Mouse (Mus musculus) E14TG2a.4 (cell line): ENCODE data around the gene Cdc42ep1.

Source experiments
- H3K27me3 ChIP-seq: 2 replicates; pipeline ENCODE4 v1.6.1; 2014; ENCODE audit warnings: low read length, control low read depth; ENCODE audit not compliant: insufficient read depth
- H3K36me3 ChIP-seq: 2 replicates; pipeline ENCODE4 v1.6.1; 2014; ENCODE audit warnings: low read length, control low read depth; ENCODE audit not compliant: insufficient read depth
- H3K4me1 ChIP-seq: replicated peaks from 2 replicates; pipeline ENCODE4 v1.6.1; 2014; ENCODE audit warnings: low read depth, low read length, control low read depth
- H3K4me3 ChIP-seq: replicated peaks from 2 replicates; pipeline ENCODE4 v1.5.1; 2014; ENCODE audit warnings: mild to moderate bottlenecking, low read length
- H3K9me3 ChIP-seq: 2 replicates; pipeline ENCODE4 v1.6.1; 2014; ENCODE audit warnings: low read length, control low read depth
- CTCF ChIP-seq: conservative IDR thresholded peaks from 2 replicates; pipeline ENCODE4 v1.5.1; 2014; ENCODE audit warnings: low read length
- NANOG ChIP-seq: IDR thresholded peaks from 2 replicates; pipeline ENCODE4 v1.6.1; 2014; ENCODE audit warnings: borderline replicate concordance, low read length, mixed read lengths
- POU5F1 ChIP-seq: IDR thresholded peaks from 2 replicates; pipeline ENCODE4 v1.6.1; 2014; ENCODE audit warnings: low read length, borderline replicate concordance

Gene Cdc42ep1

GRCm38 (mm10) chr15:78850059-78850824, 7.8 kb downstream of the Cdc42ep1 start:
- Histone ChIP-seq H3K4me1 (peaks cover 68% of the 10 kb centered on the region), H3K36me3 (no peaks in the 10 kb centered on the region), H3K9me3 (no peaks in the 10 kb centered on the region), H3K27me3 (peaks cover 19% of the 10 kb centered on the region), H3K4me3 (0 out of 2 replicates have a peak overlapping the region, but pooled peaks have one; percentile 26)
- TF ChIP-seq CTCF (no peak), POU5F1 (no peak), NANOG (no peak)

DNA sequence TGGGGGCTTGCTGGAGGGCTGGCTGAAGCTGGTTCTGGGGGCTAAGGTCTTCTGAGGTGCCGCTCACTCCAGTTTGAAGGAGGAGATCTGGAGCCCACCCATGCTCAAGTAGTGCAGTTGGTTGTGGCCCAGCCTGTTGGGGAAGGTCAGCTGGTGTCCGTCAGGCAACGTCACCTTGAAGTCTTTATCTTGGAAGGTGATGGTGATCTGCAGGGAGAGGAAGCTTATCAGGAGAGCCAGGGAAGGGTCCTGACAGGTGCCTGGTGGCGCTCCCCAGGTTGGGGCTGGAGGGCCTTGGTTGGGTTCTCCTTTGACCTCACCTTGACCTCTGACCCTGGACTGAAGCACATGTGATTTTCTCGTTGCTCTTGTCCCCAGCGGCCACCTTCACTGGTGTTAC, 8.5 kb downstream of the Cdc42ep1 start:
- peaks cover 61% of the 10 kb centered on the region for H3K4me1 ChIP-seq
- H3K4me3 ChIP-seq: no peak overlapping the region
- H3K36me3 ChIP-seq: no peaks in the 10 kb centered on the region
- H3K27me3 ChIP-seq: peaks cover 12% of the 10 kb centered on the region; the same call in 1 of the 2 replicates
- no peak for TF ChIP-seq POU5F1
- TF ChIP-seq CTCF: no peak
- no peak for TF ChIP-seq NANOG
- H3K9me3 ChIP-seq: no peaks in the 10 kb centered on the region

DNA sequence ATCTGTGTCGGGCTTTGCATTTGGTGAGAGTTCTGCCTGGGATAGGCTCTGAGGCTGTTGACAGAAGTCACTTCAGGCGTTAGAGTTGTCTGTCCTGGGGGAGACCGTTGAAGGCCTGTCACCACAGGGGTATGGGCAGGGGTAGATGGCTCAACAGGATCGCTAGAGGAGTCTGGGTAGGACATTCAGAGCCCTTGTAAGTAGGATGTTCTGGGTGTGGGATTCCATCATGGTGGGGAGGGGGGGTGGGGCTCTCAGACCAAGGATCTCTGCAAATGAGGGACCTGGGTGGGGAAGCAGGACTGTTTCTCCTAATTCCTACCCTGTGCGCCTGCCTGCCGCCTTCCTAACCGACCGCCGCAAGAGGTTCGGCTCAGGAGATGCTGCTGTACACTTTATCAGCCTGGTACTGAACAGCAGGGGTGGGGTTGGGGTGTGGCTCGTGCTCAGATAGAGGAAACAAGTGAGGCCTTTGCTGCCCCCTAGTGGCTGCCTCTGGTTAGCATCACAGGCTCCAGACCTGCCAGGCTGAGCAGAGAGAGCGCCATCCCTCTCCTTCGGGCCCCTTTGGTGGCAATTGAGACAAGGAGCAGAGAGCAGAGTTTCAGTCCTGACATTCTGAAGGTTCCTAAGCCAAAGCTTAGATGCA, 9.2 kb downstream of the Cdc42ep1 start:
- H3K27me3 ChIP-seq: peaks cover 8% of the 10 kb centered on the region; the same call in 1 of the 2 replicates
- no peak overlapping the region for H3K4me3 ChIP-seq

DNA sequence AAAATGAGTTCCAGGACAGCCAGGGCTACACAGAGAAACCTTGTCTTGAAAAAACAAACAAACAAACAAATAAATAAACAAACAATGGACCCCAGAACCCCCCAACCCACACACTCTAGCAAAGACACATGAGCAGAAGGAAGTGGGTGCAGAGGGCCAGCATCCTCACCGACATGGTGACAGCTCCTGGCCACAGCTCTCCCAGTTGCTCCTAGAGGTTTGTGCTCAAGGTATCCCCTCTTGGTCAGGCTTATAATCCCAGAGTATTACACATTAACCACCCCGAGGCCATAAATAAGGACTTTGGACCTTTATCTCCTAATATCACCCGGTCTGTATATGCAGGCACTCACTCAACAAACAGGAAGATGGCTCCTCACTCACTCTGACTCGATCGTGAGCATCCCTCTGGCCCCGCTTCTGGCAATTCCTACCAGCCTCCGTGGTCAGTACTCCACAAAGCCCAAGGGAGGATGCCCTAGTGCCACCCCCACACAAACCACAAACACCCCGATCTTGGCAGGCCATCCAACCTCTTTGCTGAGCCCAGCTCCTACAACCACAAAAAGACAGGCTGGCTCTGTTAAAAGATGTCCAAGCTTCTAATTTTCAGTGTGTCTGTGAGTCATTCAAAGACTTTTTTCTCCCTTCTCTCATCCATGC, 13.0 kb downstream of the Cdc42ep1 start, which contains the start of gene Lgals2:
Gene Lgals2 (minus strand): TSS at position 227 of the 663 bp plus-strand sequence.
- TF ChIP-seq CTCF: no peak
- H3K27me3 ChIP-seq: peaks cover 4% of the 10 kb centered on the region
- no peaks in the 10 kb centered on the region for H3K36me3 ChIP-seq
- H3K4me3 ChIP-seq: no peak within 1 kb of the TSS
- peaks cover 18% of the 10 kb centered on the region for H3K4me1 ChIP-seq
- H3K9me3 ChIP-seq: no peaks in the 10 kb centered on the region

More for the DNA sequence above, 9.2 kb downstream of the Cdc42ep1 start:
- Histone ChIP-seq H3K4me1 (peaks cover 55% of the 10 kb centered on the region), H3K9me3 (no peaks in the 10 kb centered on the region), H3K36me3 (no peaks in the 10 kb centered on the region)
- TF ChIP-seq CTCF (peak; percentile 44), NANOG (no peak), POU5F1 (no peak)

DNA sequence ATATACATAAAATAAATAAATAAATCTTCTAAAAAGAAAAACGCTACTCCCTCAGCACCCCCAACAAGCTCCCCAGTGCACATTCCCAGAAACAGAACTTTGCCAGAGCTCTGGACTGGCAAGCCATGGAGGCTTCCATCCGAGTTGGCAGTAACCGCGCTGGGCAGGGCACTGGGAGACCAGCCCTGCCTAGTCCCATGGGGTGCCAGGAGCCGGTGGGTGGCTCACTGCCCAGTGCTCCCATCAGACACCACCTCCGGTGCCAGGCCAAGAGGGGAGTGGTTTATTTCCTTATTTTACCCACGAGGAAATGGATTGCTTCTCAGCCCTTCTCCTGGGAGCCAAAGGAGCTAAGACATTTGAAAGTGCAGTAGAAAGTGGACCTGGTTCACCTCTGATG, 14.6 kb downstream of the Cdc42ep1 start:
- no peaks in the 10 kb centered on the region for H3K9me3 ChIP-seq
- H3K36me3 ChIP-seq: no peaks in the 10 kb centered on the region
- H3K4me1 ChIP-seq: peaks cover 5% of the 10 kb centered on the region
- H3K4me3 ChIP-seq: no peak overlapping the region
- no peak for TF ChIP-seq CTCF
- no peak for TF ChIP-seq POU5F1
- no peak for TF ChIP-seq NANOG
- H3K27me3 ChIP-seq: peaks cover 14% of the 10 kb centered on the region

- Histone ChIP-seq H3K4me3 (no peak overlapping the region), H3K27me3 (peaks cover 19% of the 10 kb centered on the region), H3K9me3 (no peaks in the 10 kb centered on the region), H3K4me1 (peaks cover 20% of the 10 kb centered on the region), H3K36me3 (no peaks in the 10 kb centered on the region)
- no peak for TF ChIP-seq POU5F1
- TF ChIP-seq CTCF: no peak
- no peak for TF ChIP-seq NANOG
These were observed 16.9 kb downstream of the Cdc42ep1 start for GRCm38 (mm10) chr15:78859311-78859710.

GRCm38 (mm10) chr15:78859714-78860113, 17.3 kb downstream of the Cdc42ep1 start:
- Histone ChIP-seq H3K4me3 (no peak overlapping the region), H3K36me3 (no peaks in the 10 kb centered on the region), H3K27me3 (peaks cover 16% of the 10 kb centered on the region), H3K9me3 (no peaks in the 10 kb centered on the region), H3K4me1 (peaks cover 24% of the 10 kb centered on the region)
- no peak for TF ChIP-seq POU5F1
- no peak for TF ChIP-seq CTCF
- TF ChIP-seq NANOG: no peak

- Histone ChIP-seq H3K27me3 (peaks cover 20% of the 10 kb centered on the region), H3K9me3 (no peaks in the 10 kb centered on the region), H3K4me1 (peaks cover 47% of the 10 kb centered on the region), H3K4me3 (no peak overlapping the region), H3K36me3 (no peaks in the 10 kb centered on the region)
- TF ChIP-seq POU5F1 (no peak), NANOG (no peak), CTCF (no peak)
These were observed 19.9 kb downstream of the Cdc42ep1 start for GRCm38 (mm10) chr15:78862280-78862679.
